ENCODE assay signal across 8 mouse cellular contexts in the genomic region with DNA sequence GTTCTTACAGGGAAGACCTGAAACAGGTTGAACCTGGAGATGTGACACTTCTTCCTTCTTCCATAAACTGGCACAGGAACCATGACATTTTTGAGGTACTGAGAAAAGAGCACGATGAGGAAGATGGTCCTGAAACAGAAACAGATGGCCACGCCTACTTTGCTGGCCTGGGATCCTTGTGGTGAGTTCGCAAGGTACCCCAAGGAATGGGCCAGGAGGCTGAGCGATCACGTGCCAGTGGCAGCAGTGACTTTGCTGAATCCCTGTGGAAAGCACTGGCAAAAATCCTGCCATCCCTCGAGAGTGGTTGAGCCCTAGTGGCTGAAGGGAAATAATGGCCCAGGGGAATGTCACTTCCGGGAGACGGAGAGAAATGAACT. TPM values are rescaled to one million over a fixed set of nuclear protein-coding genes. Genes with fewer than 3 reads are reported as not detected.
DNase-seq lines count a peak whose midpoint lies in the region; ATAC-seq and TF ChIP-seq lines count a peak whose summit lies in the region.

No protein-coding gene starts in this region.

- H3K4me2 ChIP-seq in heart, embryonic 15.5 days = peak overlapping the region; percentile 58
- peak overlapping the region; percentile 38 for H3K4me2 ChIP-seq in hindbrain, embryonic 15.5 days
- H3K4me2 ChIP-seq in midbrain, embryonic 12.5 days (replicated peaks) = peak overlapping the region; percentile 42

- no peaks in the 10 kb centered on the region for H3K36me3 ChIP-seq in heart, embryonic 15.5 days
- no peaks in the 10 kb centered on the region for H3K36me3 ChIP-seq in hindbrain, embryonic 15.5 days
- H3K36me3 ChIP-seq in midbrain, embryonic 12.5 days = no peaks in the 10 kb centered on the region

- no peak overlapping the region for H3K27ac ChIP-seq in heart, embryonic 15.5 days
- H3K27ac ChIP-seq in bone marrow macrophage, adult 2 months (ENCODE audit: insufficient read depth, low read depth, low read length) = no peak overlapping the region
- H3K27ac ChIP-seq in hindbrain, embryonic 15.5 days (replicated peaks) = no peak overlapping the region
- no peak overlapping the region for H3K27ac ChIP-seq in midbrain, embryonic 12.5 days (replicated peaks)

- no peak overlapping the region for H3K9ac ChIP-seq in heart, embryonic 15.5 days
- H3K9ac ChIP-seq in hindbrain, embryonic 15.5 days = no peak overlapping the region
- no peak overlapping the region for H3K9ac ChIP-seq in midbrain, embryonic 12.5 days (replicated peaks)

- TF ChIP-seq POLR2A in bone marrow macrophage, adult 2 months (IDR thresholded peaks at IDR 0.05; ENCODE audit: borderline replicate concordance, low read depth, low read length) = no peak

- TF ChIP-seq CTCF in bone marrow macrophage, adult 2 months (IDR thresholded peaks at IDR 0.05; ENCODE audit: low read depth, low read length) = no peak

- peaks cover 10% of the 10 kb centered on the region for H3K4me1 ChIP-seq in heart, embryonic 15.5 days (replicated peaks)
- peaks cover 10% of the 10 kb centered on the region; the same call in 1 of the 2 replicates for H3K4me1 ChIP-seq in bone marrow macrophage, adult 2 months (ENCODE audit: control insufficient read depth, insufficient read depth, low read length)
- H3K4me1 ChIP-seq in hindbrain, embryonic 15.5 days (replicated peaks) = peaks cover 9% of the 10 kb centered on the region
- H3K4me1 ChIP-seq in midbrain, embryonic 12.5 days = no peaks in the 10 kb centered on the region; the same call in 1 of the 2 replicates

- peak overlapping the region; percentile 27 for H3K4me3 ChIP-seq in heart, embryonic 15.5 days
- H3K4me3 ChIP-seq in bone marrow macrophage, adult 2 months (ENCODE audit: insufficient read depth, low read length) = peak overlapping the region; percentile 20
- no peak overlapping the region for H3K4me3 ChIP-seq in hindbrain, embryonic 15.5 days
- no peak overlapping the region for H3K4me3 ChIP-seq in midbrain, embryonic 12.5 days

- ATAC-seq in heart, embryonic 15.5 days (replicated peaks; ENCODE audit: insufficient number of reproducible peaks, insufficient read depth, low FRiP score, low read depth) = no peak
- ATAC-seq in hindbrain, embryonic 15.5 days (ENCODE audit: low FRiP score, low read depth) = no peak
- no peak for ATAC-seq in midbrain, embryonic 12.5 days (ENCODE audit: low FRiP score, low read depth)

- H3K9me3 ChIP-seq in heart, embryonic 15.5 days (replicated peaks) = no peaks in the 10 kb centered on the region
- no peaks in the 10 kb centered on the region for H3K9me3 ChIP-seq in hindbrain, embryonic 15.5 days
- H3K9me3 ChIP-seq in midbrain, embryonic 12.5 days = no peaks in the 10 kb centered on the region

- H3K27me3 ChIP-seq in heart, embryonic 15.5 days = no peaks in the 10 kb centered on the region
- no peaks in the 10 kb centered on the region for H3K27me3 ChIP-seq in hindbrain, embryonic 15.5 days
- no peaks in the 10 kb centered on the region for H3K27me3 ChIP-seq in midbrain, embryonic 12.5 days

- WGBS in heart, embryonic 15.5 days = 37% methylated on average over 8 of the region's 8 CpGs
- 37% methylated on average over 8 of the region's 8 CpGs for WGBS in hindbrain, embryonic 15.5 days
- WGBS in midbrain, embryonic 12.5 days = 35% methylated on average over 8 of the region's 8 CpGs

- DNase-seq in heart, postnatal 14 days = no peak
- DNase-seq in right cerebral cortex, adult 18-20 months = no peak
- no peak for DNase-seq in urinary bladder, postnatal 10 days (ENCODE audit: low spot score)
- DNase-seq in T-cell, adult 2 months (ENCODE audit: low spot score) = no peak

- intact Hi-C loops in heart, postnatal 14 days (cut with DNase I) = no loop called here

RNA-seq across cellular contexts. Expression of gene Slc23a4, which starts 32.4 kb away (rescaled TPM):
- 0.25 and 1.1 TPM in 2 replicates for polyA plus RNA-seq in heart, embryonic 15.5 days (2015; fragmentation: Nextera tagmentation; extraction: Ambion mirVana)
- total RNA-seq in heart, postnatal 14 days (2021) = under 1 TPM; 0.61 to 0.69 TPM
- not detected in 2 replicates for polyA plus RNA-seq in bone marrow macrophage, adult 2 months (2012; ENCODE audit: insufficient read depth, insufficient read length, missing spikeins)
- 0.56 and 0.64 TPM in 2 replicates for polyA plus RNA-seq in hindbrain, embryonic 15.5 days (2015; fragmentation: Nextera tagmentation; extraction: Ambion mirVana)
- polyA plus RNA-seq in midbrain, embryonic 12.5 days (2016; fragmentation: Nextera tagmentation; extraction: Ambion mirVana) = 0.29 and 0.59 TPM in 2 replicates

RNA-seq across cellular contexts. Expression of gene Stra8, which starts 35.9 kb away (rescaled TPM):
- not detected in 2 replicates for polyA plus RNA-seq in heart, embryonic 15.5 days (2015; fragmentation: Nextera tagmentation; extraction: Ambion mirVana)
- not detected for total RNA-seq in heart, postnatal 14 days (2021)
- not detected in 2 replicates for polyA plus RNA-seq in bone marrow macrophage, adult 2 months (2012; ENCODE audit: insufficient read depth, insufficient read length, missing spikeins)
- polyA plus RNA-seq in hindbrain, embryonic 15.5 days (2015; fragmentation: Nextera tagmentation; extraction: Ambion mirVana) = not detected in 2 replicates
- polyA plus RNA-seq in midbrain, embryonic 12.5 days (2016; fragmentation: Nextera tagmentation; extraction: Ambion mirVana) = not detected in 2 replicates

RNA-seq across cellular contexts. Expression of gene Wdr91, which starts 45.2 kb away (rescaled TPM):
- 7.8 and 10.7 TPM in 2 replicates for polyA plus RNA-seq in heart, embryonic 15.5 days (2015; fragmentation: Nextera tagmentation; extraction: Ambion mirVana)
- 10 to 100 TPM; 13.3 to 15.9 TPM for total RNA-seq in heart, postnatal 14 days (2021)
- 85.3 and 90.3 TPM in 2 replicates for polyA plus RNA-seq in bone marrow macrophage, adult 2 months (2012; ENCODE audit: insufficient read depth, insufficient read length, missing spikeins)
- polyA plus RNA-seq in hindbrain, embryonic 15.5 days (2015; fragmentation: Nextera tagmentation; extraction: Ambion mirVana) = 13.1 and 14.3 TPM in 2 replicates
- 12.1 and 12.7 TPM in 2 replicates for polyA plus RNA-seq in midbrain, embryonic 12.5 days (2016; fragmentation: Nextera tagmentation; extraction: Ambion mirVana)

Comparison
In these comparisons a context has a peak if more than half of its experiments do, and no peak if none do; other contexts are left out.
1. H3K4me3 ChIP-seq: peak in heart, embryonic 15.5 days (single experiment) and bone marrow macrophage, adult 2 months (single experiment); none in hindbrain, embryonic 15.5 days (single experiment) and midbrain, embryonic 12.5 days (single experiment).
2. Peak in every context shown above with its lines, with median percentiles within 50 percentile points of each other: H3K4me2 ChIP-seq.